Mouse (Mus musculus): ENCODE data around the gene Fnd3c2. TPM values are rescaled to one million over a fixed set of nuclear protein-coding genes. Genes with fewer than 3 reads are reported as not detected.

The Fnd3c2 gene
- polyA plus RNA-seq, 1 experiment from 2014 or later: not detected

GRCm38 (mm10) chrX:106185706-106186105 lies 69.5 kb downstream of the Fnd3c2 start:
- Histone ChIP-seq H3K9me3 (no peaks in the 10 kb centered on the region), H3K4me3 (no peak overlapping the region), H3K27ac (peak overlapping the region; percentile 91), H3K36me3 (0 out of 2 replicates have a peak, but pooled peaks cover 4% of the 10 kb centered on the region), H3K27me3 (ENCODE audit: insufficient read depth, poor library complexity, severe bottlenecking) (no peaks in the 10 kb centered on the region), H3K4me1 (no peaks in the 10 kb centered on the region)
- WGBS: 26% methylated on average over 5 of the region's 5 CpGs
- DNase-seq (ENCODE audit: low spot score): no peak

Other genes with a start within 250 kb of the Fnd3c2 start
- 50.2 and 54.4 TPM in 2 replicates for gene Magt1, start 243.5 kb downstream of the Fnd3c2 start, polyA plus RNA-seq (2016; fragmentation: Nextera tagmentation; extraction: Ambion mirVana)
- 583 and 682 TPM in 2 replicates for gene Cox7b, start 239.7 kb downstream of the Fnd3c2 start, polyA plus RNA-seq (2016; fragmentation: Nextera tagmentation; extraction: Ambion mirVana)
- gene Atp7a, start 228.1 kb downstream of the Fnd3c2 start, polyA plus RNA-seq (2016; fragmentation: Nextera tagmentation; extraction: Ambion mirVana): 18.3 and 24.0 TPM in 2 replicates
- 0.05 and 0.08 TPM in 2 replicates for gene Tlr13, start 112.2 kb downstream of the Fnd3c2 start, polyA plus RNA-seq (2016; fragmentation: Nextera tagmentation; extraction: Ambion mirVana)
- gene Pgk1, start 68.3 kb downstream of the Fnd3c2 start, polyA plus RNA-seq (2016; fragmentation: Nextera tagmentation; extraction: Ambion mirVana): 726 and 795 TPM in 2 replicates
- gene Taf9b, start 34.2 kb downstream of the Fnd3c2 start, polyA plus RNA-seq (2016; fragmentation: Nextera tagmentation; extraction: Ambion mirVana): 14.1 and 20.7 TPM in 2 replicates
- 25.4 and 40.1 TPM in 2 replicates for gene Fndc3c1, start 230.0 kb upstream of the Fnd3c2 start, polyA plus RNA-seq (2016; fragmentation: Nextera tagmentation; extraction: Ambion mirVana)